Mouse (Mus musculus) hindbrain, embryonic 12.5 days (tissue): Measurements from ENCODE around the gene Ier2. TPM values are rescaled to one million over a fixed set of nuclear protein-coding genes. Genes with fewer than 3 reads are reported as not detected.

ENCODE experiments used
- ATAC-seq: fragments of 200-750 bp; cut with Nextera tagmentation; 2 replicates; pipeline ENCODE4 v1.8.0; 2017; ENCODE audit warnings: moderate TSS enrichment; ENCODE audit not compliant: low FRiP score
- H3K27ac ChIP-seq: fragments of 300-500 bp; sonication (generic); 2 replicates; pipeline ENCODE4 v1.5.1; 2016; ENCODE audit warnings: mild to moderate bottlenecking
- H3K27me3 ChIP-seq: fragments of 300-500 bp; sonication (generic); 2 replicates; pipeline ENCODE4 v1.6.1; 2016; ENCODE audit warnings: mild to moderate bottlenecking
- H3K36me3 ChIP-seq: fragments of 300-500 bp; sonication (generic); 2 replicates; pipeline ENCODE4 v1.6.1; 2016; ENCODE audit warnings: mild to moderate bottlenecking
- H3K4me1 ChIP-seq: fragments of 300-500 bp; sonication (generic); 2 replicates; pipeline ENCODE4 v1.6.1; 2016
- H3K4me2 ChIP-seq: fragments of 300-500 bp; sonication (generic); replicated peaks from 2 replicates; pipeline ENCODE4 v1.6.1; 2016; ENCODE audit warnings: mild to moderate bottlenecking
- H3K4me3 ChIP-seq: fragments of 300-500 bp; sonication (generic); 2 replicates; pipeline ENCODE4 v1.5.1; 2016; ENCODE audit warnings: mild to moderate bottlenecking
- H3K9ac ChIP-seq: fragments of 300-500 bp; sonication (generic); 2 replicates; pipeline ENCODE4 v1.6.1; 2016; ENCODE audit warnings: mild to moderate bottlenecking, moderate library complexity
- H3K9me3 ChIP-seq: fragments of 300-500 bp; sonication (generic); replicated peaks from 2 replicates; pipeline ENCODE4 v1.6.1; 2016; ENCODE audit warnings: mild to moderate bottlenecking
- WGBS: fragments of 180-500 bp; shearing (Covaris S2); methylation state at CpG from one replicate; pipeline ENCODE4 v1.1.7; 2016; 5-methylcytosine and 5-hydroxymethylcytosine counted together
- polyA plus RNA-seq: library from polyadenylated mRNA; unstranded; fragments of >200 nt; fragmentation: Nextera tagmentation; extraction: Ambion mirVana; gene quantifications from 2 replicates; pipeline ENCODE4 v1.2.1, GENCODE M21; 2016

Gene Ier2
- polyA plus RNA-seq, 1 experiment from 2014 or later = 62.5 TPM

DNA sequence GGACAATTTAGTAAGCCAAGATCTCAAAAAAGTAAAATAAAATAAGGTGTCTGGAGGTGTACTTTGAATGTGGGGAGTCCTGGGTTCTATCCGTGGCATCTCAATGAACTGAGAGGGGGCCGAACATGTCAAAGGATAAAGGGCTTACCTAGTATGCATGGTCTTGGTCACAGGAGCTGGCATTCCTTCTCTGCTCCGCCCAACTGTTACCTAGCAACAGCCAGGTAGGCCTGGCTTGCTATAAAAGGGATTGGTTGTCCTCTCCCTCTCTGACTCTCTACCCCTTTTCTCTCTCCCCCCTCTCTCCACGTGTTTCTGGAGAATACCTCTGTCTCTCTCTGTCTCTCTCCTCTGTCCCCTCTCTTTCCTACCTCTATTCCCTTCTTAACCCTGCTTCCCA, 5.0 kb downstream of the Ier2 start:
- Histone ChIP-seq H3K27me3 (no peaks in the 10 kb centered on the region), H3K9ac (no peak overlapping the region), H3K36me3 (no peaks in the 10 kb centered on the region), H3K9me3 (no peaks in the 10 kb centered on the region), H3K4me1 (peaks cover 50% of the 10 kb centered on the region), H3K4me2 (no peak overlapping the region), H3K4me3 (no peak overlapping the region), H3K27ac (no peak overlapping the region)
- WGBS = 36% methylated on average over 4 of the region's 4 CpGs
- ATAC-seq = no peak

DNA sequence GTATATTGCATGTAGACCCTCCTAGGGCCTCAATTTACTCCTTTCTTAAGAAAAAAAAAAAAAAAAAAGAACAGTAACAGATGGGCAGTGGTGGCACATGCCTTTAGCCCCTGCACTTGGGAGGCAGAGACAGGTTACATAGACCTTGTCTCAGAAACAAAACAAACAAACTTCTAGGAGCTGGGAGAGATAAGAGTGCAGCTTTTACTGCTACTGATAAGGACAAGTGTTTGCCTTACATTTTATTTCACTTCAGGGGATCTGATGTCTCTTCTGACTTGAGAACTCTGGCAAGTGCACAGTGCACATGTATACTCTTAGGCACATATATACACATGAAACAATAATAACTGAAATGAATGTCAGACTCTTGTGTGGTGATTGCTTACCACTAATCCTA, 5.4 kb downstream of the Ier2 start:
- Histone ChIP-seq H3K27ac (peak overlapping the region; percentile 89), H3K9me3 (no peaks in the 10 kb centered on the region), H3K4me1 (peaks cover 50% of the 10 kb centered on the region), H3K27me3 (no peaks in the 10 kb centered on the region), H3K36me3 (no peaks in the 10 kb centered on the region), H3K4me3 (no peak overlapping the region), H3K4me2 (peak overlapping the region; percentile 56; the same call in 1 of the 2 replicates), H3K9ac (no peak overlapping the region)
- no peak for ATAC-seq

DNA sequence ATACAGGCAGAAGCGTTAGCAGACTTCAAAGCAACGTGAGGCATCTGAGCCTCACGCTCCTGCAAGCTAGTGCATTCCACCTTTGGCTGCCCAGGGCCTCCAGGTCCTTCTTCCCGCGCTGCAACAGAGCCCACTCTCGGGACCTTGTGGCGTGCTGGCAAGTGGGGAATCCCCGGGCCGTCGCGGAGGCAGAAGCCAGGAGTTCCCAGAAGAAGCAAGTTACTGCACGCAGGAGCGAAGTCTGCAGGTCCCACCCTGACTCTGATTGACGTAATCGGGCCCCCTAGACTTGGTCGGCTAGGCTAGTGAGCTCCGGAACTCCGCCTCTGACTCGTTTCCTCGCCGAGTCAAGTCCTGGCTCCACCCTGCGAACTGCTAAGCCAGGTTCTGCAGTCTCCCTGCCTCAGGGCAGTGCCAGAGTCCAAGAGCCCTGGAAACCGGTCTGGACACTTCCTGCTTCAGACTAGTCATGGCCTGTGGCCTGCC, 6.0 kb downstream of the Ier2 start:
- peaks cover 47% of the 10 kb centered on the region for H3K4me1 ChIP-seq

DNA sequence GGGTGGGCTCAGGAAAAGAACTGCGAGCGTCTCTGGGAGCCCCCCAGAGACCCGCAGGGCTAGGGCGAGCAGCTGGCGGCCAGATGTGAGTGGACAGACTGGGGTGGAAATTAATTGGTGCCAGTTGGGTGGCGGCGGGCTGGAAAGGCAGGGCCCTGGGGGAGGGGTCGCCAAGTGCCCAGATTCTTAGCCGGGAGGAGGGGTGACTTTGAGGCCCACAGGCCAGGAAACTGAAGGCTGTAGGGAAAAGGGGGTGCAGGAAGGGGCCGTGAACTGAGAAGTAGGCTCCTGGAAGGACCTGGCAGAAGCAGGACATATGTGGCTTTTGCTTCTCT, 6.5 kb downstream of the Ier2 start:
- H3K9me3 ChIP-seq = no peaks in the 10 kb centered on the region
- H3K27me3 ChIP-seq = no peaks in the 10 kb centered on the region
- ATAC-seq = peak; percentile 29; the same call in 1 of the 2 replicates
- peak overlapping the region; percentile 89 for H3K27ac ChIP-seq
- peak overlapping the region; percentile 27 for H3K4me3 ChIP-seq
- H3K4me1 ChIP-seq = peaks cover 42% of the 10 kb centered on the region
- 0% methylated on average over 10 of the region's 10 CpGs for WGBS
- no peaks in the 10 kb centered on the region for H3K36me3 ChIP-seq
- peak overlapping the region; percentile 56 for H3K4me2 ChIP-seq
- peak overlapping the region; percentile 44 for H3K9ac ChIP-seq

More for the DNA sequence above, 6.0 kb downstream of the Ier2 start:
- WGBS = under 1% methylated on average over 23 of the region's 23 CpGs
- Histone ChIP-seq H3K4me2 (peak overlapping the region; percentile 56), H3K27me3 (no peaks in the 10 kb centered on the region), H3K4me3 (peak overlapping the region; percentile 27), H3K9ac (peak overlapping the region; percentile 44), H3K9me3 (no peaks in the 10 kb centered on the region), H3K27ac (peak overlapping the region; percentile 89), H3K36me3 (no peaks in the 10 kb centered on the region)
- ATAC-seq = peak; percentile 8

DNA sequence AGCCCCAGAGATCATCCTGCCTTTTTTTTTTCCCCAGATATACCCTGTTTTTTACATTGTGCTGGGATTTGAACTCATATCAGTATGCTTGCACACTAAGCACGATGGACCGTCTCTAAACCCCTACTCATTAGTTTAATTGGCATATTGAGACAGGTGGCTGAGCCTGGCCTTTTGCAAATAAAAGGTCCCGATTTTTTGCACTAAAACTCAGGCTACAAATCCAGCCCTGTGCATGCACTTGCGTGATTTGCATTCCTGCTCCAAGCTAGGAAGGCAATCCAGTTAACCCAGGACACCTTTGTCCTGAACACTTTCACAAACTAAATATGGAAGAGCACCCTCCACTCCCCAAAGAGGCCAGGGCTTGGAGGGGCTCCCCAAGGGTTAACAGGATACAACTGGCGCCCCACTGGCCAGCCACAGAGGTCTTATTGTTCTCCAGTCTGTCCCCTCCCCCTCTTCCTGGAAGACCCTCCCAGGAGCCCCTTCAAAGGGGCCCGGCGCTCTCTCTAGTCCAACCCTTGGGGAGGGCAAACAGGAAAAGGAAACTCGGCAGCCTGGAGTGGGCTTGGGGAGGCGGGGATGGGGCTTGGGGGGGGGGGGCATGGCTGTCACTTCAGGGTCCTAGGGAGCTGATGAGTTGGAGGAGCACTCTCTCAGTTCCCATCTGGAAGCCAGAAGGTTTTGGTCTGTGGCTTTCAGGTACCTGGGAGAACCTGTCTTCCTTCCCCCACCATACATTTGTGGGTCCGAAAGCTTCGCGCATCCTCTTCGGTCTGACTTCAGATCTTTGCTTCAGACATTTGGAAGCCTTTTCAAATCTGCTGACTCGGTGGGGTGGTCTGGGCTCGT, 7.1 kb downstream of the Ier2 start:
- no peaks in the 10 kb centered on the region for H3K9me3 ChIP-seq
- peak overlapping the region; percentile 89 for H3K27ac ChIP-seq
- H3K27me3 ChIP-seq = no peaks in the 10 kb centered on the region
- ATAC-seq = peak; percentile 86
- no peaks in the 10 kb centered on the region for H3K36me3 ChIP-seq
- H3K4me3 ChIP-seq = peak overlapping the region; percentile 27
- H3K9ac ChIP-seq = peak overlapping the region; percentile 44
- H3K4me2 ChIP-seq = peak overlapping the region; percentile 56
- H3K4me1 ChIP-seq = peaks cover 39% of the 10 kb centered on the region
- under 1% methylated on average over 15 of the region's 15 CpGs for WGBS

DNA sequence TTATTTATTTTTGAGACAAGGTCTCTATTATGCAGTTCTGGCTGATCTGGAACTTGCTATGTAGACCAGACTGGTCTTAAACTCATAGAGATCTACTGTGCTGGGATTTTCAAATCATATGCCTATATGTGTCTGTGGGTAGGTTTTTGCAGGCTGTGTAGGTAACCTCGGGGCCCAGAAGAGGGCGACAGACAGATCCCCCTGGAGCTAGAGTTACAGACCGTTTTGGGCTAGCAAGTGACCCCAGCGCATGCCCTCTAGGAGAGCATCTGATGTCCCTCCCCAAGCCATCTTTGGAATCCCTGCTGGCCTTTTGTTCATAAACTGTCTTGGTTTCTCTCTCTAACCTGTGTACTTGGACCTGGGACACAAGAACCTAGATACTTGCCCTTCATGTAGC, 8.1 kb downstream of the Ier2 start:
- peak overlapping the region; percentile 89 for H3K27ac ChIP-seq
- H3K4me1 ChIP-seq = peaks cover 35% of the 10 kb centered on the region
- H3K4me2 ChIP-seq = no peak overlapping the region
- H3K27me3 ChIP-seq = no peaks in the 10 kb centered on the region
- H3K9ac ChIP-seq = no peak overlapping the region
- WGBS = 42% methylated on average over 4 of the region's 4 CpGs
- H3K36me3 ChIP-seq = no peaks in the 10 kb centered on the region
- H3K4me3 ChIP-seq = no peak overlapping the region
- no peaks in the 10 kb centered on the region for H3K9me3 ChIP-seq
- no peak for ATAC-seq

DNA sequence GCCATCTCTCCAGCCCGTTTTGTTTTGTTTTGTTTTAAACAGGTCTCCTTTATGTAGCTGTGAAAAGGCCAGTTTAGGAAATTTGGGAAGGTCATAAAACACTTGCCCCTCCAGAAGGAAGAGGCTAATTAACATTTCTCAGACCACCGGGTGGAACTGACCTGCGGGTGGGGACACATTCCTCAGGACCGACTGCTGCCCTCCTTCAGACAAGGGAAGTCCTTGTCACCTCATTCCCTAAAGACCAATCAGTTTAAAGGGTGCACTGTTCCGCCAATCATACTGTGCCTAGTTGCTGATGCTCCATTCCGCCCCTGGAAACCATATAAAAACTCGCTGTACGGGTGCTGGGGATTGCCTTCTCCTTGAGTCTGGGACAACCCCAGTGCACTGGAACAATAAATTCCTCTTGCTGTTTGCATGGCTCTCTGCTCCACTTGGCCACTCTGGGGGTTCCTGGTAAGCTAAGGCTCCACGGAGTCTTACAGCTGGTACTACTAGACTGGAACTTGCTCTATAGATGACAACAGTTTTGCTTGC, 9.5 kb downstream of the Ier2 start:
- Histone ChIP-seq H3K9me3 (no peaks in the 10 kb centered on the region), H3K4me1 (peaks cover 34% of the 10 kb centered on the region), H3K4me2 (no peak overlapping the region), H3K9ac (no peak overlapping the region), H3K27me3 (no peaks in the 10 kb centered on the region), H3K27ac (no peak overlapping the region), H3K4me3 (no peak overlapping the region), H3K36me3 (no peaks in the 10 kb centered on the region)
- ATAC-seq = no peak
- 59% methylated on average over 9 of the region's 9 CpGs for WGBS

DNA sequence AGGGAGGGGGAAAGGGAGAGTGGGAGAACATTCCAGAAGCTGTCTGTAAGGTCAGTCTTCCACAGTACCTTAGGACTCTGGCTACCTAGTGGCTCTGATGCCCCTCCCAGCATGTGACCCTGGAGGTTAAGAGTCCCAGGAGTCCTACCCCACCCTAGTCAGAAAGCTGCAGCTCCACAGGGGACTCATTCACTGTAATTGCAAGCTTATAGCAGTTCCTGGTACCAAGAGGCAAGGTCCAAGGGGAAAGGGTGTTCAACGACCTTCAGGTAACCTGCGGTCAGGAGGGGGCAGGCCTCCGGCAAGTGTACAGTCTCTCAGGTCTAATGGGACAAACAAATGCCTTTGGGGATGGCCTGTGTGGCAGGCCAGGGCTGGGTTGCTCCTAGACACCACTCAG, 12.4 kb downstream of the Ier2 start:
- H3K9ac ChIP-seq = no peak overlapping the region
- WGBS = 46% methylated on average over 3 of the region's 3 CpGs

DNA sequence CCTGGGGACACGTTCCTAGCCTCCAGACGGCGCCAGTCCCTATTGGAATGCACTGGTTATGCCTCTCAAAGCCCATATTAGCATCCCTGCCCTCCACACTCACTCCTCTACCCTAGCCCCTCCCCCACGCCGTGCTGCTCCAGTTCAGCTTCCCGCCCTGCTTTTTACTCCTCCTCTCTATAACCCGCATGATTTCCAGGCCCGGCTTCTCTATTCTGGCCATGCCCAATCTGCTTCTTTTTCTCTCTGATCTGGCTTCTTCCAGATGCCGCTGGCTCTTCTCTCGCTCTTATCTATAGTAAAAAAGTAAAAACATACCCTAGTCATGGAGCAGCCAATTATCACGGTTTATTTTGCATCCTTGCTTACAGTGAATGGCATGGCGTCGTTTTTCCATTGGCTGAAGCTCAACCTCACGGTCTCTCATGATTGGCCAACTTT, 15.2 kb downstream of the Ier2 start:
- Histone ChIP-seq H3K27ac (peak overlapping the region; percentile 55; the same call in 1 of the 2 replicates), H3K4me2 (peak overlapping the region; percentile 49)
- WGBS = 4% methylated on average over 14 of the region's 14 CpGs

More for the DNA sequence above, 12.4 kb downstream of the Ier2 start:
- H3K36me3 ChIP-seq = no peaks in the 10 kb centered on the region
- H3K9me3 ChIP-seq = no peaks in the 10 kb centered on the region
- H3K4me2 ChIP-seq = no peak overlapping the region
- no peak overlapping the region for H3K4me3 ChIP-seq
- peak overlapping the region; percentile 62; the same call in 1 of the 2 replicates for H3K27ac ChIP-seq
- H3K27me3 ChIP-seq = no peaks in the 10 kb centered on the region
- peaks cover 23% of the 10 kb centered on the region for H3K4me1 ChIP-seq
- ATAC-seq = no peak; the same call in 1 of the 2 replicates

DNA sequence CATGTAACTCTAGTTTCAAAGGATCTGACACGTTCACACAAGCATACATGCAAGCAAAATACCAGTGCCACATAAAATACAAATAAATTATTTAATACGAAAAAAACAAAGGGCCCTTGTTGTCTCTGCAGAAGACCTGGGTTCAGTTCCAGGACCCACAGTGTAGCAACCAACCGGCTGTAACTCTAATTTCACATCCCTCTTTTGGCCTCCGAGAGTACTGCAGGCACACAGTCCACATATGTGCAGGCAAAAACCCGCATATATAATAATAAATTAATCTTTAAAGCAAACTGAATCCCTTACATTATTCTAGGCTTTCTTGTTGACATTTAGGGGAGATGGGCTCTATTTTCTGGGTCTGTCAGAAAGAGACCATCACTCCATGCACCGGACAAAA, 15.9 kb downstream of the Ier2 start:
- 58% methylated on average over 6 of the region's 6 CpGs for WGBS

More for the DNA sequence above, 15.2 kb downstream of the Ier2 start:
- Histone ChIP-seq H3K9ac (0 out of 2 replicates have a peak overlapping the region, but pooled peaks have one; percentile 35), H3K4me1 (peaks cover 17% of the 10 kb centered on the region), H3K9me3 (no peaks in the 10 kb centered on the region), H3K4me3 (peak overlapping the region; percentile 17), H3K36me3 (no peaks in the 10 kb centered on the region), H3K27me3 (no peaks in the 10 kb centered on the region)
- peak; percentile 78 for ATAC-seq

DNA sequence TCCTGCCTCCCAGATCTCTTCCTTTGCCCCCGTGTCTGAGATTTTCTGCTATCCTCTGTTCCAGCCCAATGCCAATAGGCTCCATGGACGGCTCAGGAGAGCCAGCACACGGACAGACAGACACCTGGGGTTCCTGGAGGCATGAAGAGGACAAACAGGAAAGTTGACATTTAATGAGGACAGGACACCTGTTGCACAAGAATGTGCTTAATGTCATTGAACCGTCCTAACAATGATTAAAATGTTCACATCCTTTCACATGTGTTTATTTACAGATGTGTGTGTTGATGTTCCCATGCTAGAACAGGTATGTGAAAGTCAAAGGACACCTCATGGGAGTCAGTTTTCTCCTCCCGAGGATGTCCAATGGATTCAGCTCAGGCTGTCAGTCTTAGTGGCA, 19.6 kb downstream of the Ier2 start:
- H3K4me2 ChIP-seq = no peak overlapping the region
- no peak overlapping the region for H3K27ac ChIP-seq
- no peaks in the 10 kb centered on the region for H3K27me3 ChIP-seq
- no peak overlapping the region for H3K9ac ChIP-seq
- H3K4me3 ChIP-seq = no peak overlapping the region
- ATAC-seq = no peak
- peaks cover 17% of the 10 kb centered on the region for H3K4me1 ChIP-seq
- WGBS = 76% methylated on average over 5 of the region's 5 CpGs
- H3K36me3 ChIP-seq = no peaks in the 10 kb centered on the region
- no peaks in the 10 kb centered on the region for H3K9me3 ChIP-seq

More for the DNA sequence above, 15.9 kb downstream of the Ier2 start:
- no peaks in the 10 kb centered on the region for H3K27me3 ChIP-seq
- ATAC-seq = no peak
- H3K27ac ChIP-seq = no peak overlapping the region; the same call in 1 of the 2 replicates
- H3K4me2 ChIP-seq = no peak overlapping the region
- peaks cover 17% of the 10 kb centered on the region for H3K4me1 ChIP-seq
- H3K36me3 ChIP-seq = no peaks in the 10 kb centered on the region
- peak overlapping the region; percentile 17; the same call in 1 of the 2 replicates for H3K4me3 ChIP-seq
- H3K9me3 ChIP-seq = no peaks in the 10 kb centered on the region
- H3K9ac ChIP-seq = no peak overlapping the region

DNA sequence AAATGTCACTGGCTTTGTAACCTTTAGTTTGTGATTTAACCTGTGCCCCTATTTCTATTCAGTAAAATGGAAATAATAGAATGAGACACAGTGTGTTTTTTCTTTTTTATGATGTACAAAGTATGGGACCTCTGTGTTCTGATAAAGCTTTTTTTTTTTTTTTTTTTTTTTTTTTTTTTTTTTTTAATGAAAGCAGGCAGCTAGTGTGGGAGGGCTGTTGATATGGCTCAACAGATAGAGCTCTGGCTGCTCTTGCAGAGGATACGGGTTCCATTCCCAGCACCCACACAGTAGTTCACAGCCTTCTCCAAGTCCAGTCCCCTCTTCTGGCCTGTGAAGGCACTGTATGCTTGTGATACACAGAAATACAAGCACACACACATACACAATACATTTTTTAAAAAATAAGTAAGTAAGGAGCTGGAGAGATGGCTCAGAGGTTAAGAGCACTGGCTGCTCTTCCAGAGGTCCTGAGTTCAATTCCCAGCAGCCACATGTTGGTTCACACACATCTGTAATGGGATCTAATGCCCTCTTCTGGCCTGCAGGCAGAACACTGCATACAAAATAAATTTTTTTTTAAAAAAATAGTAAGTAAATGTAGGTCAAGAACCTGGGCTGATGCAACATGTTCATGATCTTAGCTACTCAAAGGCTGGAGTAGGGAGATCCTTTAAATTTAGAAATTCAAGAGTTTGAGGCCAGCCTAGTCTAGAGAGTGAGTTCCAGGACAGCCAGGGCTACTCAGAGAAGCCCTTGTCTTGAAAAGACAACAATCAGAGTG, 20.9 kb downstream of the Ier2 start:
- Histone ChIP-seq H3K9ac (no peak overlapping the region), H3K36me3 (no peaks in the 10 kb centered on the region), H3K4me1 (peaks cover 14% of the 10 kb centered on the region), H3K9me3 (no peaks in the 10 kb centered on the region), H3K27ac (no peak overlapping the region), H3K4me3 (no peak overlapping the region), H3K4me2 (no peak overlapping the region), H3K27me3 (no peaks in the 10 kb centered on the region)
- 100% methylated on average over 1 of the region's 1 CpGs for WGBS
- no peak for ATAC-seq
